Mouse (Mus musculus) left cerebral cortex, adult 18-20 months (tissue): Measurements from ENCODE around the gene Fbxo42. TPM values are rescaled to one million over a fixed set of nuclear protein-coding genes. Genes with fewer than 3 reads are reported as not detected.

Experiments used
- DNase-seq, 2 experiments: peaks; one replicate each; pipeline ENCODE4 v3.0.0; 2021 to 2022; ENCODE audit warnings: low spot score in 2 of 2, mixed read lengths in 1 of 2
- total RNA-seq, 2 experiments: library from RNA; stranded (reverse); gene quantifications; 2 replicates each; pipeline ENCODE4 v1.2.3; 2021

Fbxo42 gene
- total RNA-seq, 2 experiments from 2014 or later: 30.1 to 31.5 TPM

- no peak for DNase-seq
Observed at GRCm38 (mm10) chr4:141167156-141167555, 19.4 kb downstream of the Fbxo42 start.

- no peak for DNase-seq
Observed at GRCm38 (mm10) chr4:141172121-141172520, 24.4 kb downstream of the Fbxo42 start.

- no peak for DNase-seq
Observed at GRCm38 (mm10) chr4:141175783-141176182, 28.1 kb downstream of the Fbxo42 start.

GRCm38 (mm10) chr4:141176328-141176838 is 28.7 kb downstream of the Fbxo42 start:
- no peak for DNase-seq

- no peak for DNase-seq
Observed at GRCm38 (mm10) chr4:141178500-141178899, 30.8 kb downstream of the Fbxo42 start.

DNA sequence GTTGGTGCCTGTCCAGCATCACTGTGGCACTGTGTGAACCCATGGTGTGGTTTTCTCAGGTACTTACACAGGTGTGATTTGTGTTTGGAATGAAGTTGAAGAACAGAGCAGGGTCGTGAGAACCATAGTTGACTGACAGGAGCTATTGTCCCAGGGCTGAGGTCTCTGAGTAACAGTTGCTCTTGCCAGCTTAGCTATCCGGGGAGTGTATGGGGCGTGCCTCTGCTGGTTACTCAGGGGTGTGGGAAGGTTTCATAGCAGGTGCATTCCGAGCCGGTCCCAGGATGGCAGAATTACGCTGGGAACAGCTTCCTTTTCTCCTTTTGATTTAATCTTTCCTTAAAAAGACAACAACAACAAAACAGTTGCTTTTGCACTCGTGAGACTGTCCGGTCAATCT is 33.1 kb downstream of the Fbxo42 start:
- no peak for DNase-seq

GRCm38 (mm10) chr4:141181981-141182380 is 34.3 kb downstream of the Fbxo42 start:
- no peak for DNase-seq

GRCm38 (mm10) chr4:141183932-141184331 is 36.2 kb downstream of the Fbxo42 start:
- no peak for DNase-seq

GRCm38 (mm10) chr4:141184426-141184825 is 36.7 kb downstream of the Fbxo42 start:
- no peak for DNase-seq

GRCm38 (mm10) chr4:141186923-141187836 is 39.5 kb downstream of the Fbxo42 start:
- no peak for DNase-seq

- no peak for DNase-seq
Observed at GRCm38 (mm10) chr4:141191294-141191693, 43.6 kb downstream of the Fbxo42 start.

- DNase-seq: no peak
Observed at GRCm38 (mm10) chr4:141194553-141194952, 46.8 kb downstream of the Fbxo42 start.

- no peak for DNase-seq
Observed at GRCm38 (mm10) chr4:141196981-141197685, 49.4 kb downstream of the Fbxo42 start.

- DNase-seq: no peak
Observed at GRCm38 (mm10) chr4:141197686-141198035, 49.9 kb downstream of the Fbxo42 start.

DNA sequence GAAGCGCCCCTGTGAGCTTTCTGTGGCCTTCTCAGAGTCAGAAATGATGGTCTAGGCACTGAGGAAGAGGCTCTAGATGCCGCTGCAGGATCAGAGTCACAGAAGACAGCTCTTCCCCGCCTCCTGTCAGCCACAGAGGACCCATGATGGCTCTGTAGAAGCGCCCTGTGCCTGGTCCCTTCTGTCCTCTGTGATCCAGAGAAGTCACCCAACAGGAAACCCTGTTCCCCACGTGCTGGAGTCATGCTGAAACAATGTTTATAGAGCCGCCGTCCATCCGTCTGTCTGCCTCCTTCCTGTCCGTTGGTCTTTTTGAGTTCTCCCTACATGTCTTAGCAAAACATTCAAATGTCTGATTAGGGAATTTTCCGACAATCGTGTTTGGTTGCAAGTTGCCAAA is 53.2 kb downstream of the Fbxo42 start:
- no peak for DNase-seq

DNA sequence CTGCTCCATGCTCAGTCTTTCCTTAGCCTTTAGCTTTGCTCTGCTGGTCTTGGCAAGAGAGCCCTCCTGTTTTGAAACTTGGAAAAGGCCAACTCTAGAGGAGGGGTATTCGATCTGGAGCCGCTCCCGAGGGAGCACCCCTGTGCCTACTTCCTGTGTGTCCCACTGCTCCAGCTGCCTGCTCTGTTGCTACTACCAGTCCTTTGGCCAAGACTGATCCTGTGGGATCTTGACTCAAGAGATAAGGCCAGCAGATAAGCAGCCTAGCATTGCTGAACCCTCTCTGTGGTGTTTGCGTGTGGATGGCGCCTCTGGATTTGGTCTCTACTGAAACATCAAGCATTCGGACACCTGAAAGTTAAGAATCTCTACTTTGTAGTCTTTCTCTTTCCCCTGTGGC is 54.5 kb downstream of the Fbxo42 start:
- no peak for DNase-seq

DNA sequence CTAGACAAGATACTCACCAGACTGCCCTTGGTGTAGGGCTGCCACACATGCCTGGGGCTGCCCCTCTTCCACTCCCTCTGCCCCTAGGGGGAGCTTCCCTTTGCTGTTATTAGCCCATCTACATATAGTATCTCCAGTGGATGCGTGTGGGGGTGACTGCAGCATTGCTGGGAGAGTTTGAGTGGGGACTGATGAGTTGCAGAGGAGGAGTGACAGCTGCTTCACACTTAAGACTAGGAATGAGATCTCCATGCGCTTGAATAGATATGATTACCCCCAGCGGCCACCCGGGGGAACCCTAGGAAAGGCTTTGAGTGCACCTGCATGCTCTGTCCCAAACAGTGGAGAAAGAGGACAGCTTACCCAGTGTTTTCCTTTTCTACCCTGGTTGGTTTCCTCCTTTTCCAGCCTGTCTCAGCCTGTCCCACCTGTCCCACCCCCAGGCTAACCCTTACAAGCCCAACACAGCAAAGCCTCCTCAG is 56.9 kb downstream of the Fbxo42 start:
- DNase-seq: peak; percentile 41 to 47

GRCm38 (mm10) chr4:141207081-141207480 is 59.4 kb downstream of the Fbxo42 start:
- DNase-seq: no peak

DNA sequence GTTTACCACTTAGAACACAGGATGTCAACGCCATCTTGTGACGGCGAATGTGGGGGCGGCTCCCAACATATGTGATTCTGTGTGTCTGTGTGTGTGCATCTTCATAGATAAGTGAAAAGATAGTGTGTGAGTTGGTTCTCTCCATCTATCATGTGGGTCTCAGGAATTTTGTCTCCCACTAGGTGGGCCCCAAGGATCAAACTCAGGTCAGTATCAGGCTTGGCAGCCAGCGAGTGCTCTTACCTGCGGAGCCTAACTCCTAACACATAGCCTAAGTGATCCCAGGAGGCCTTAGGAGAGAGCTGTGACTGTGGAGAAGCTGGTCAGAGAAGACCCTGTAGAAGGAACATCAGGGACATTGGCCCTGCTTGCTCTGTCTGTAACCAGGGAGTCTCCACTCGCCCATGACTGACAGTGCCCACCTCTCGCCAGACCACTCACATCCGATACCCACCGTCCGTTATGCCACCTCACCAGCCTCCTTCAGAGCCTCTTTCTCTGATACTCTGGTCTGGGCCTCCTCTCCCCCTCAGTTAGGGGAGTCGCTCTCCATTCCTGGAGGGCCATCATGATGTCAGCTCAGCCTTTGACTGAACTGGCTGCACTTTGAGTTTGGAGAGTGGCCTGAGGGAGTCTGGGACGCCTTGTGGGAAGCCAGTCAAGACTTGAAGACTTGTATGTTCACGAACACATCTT is 63.0 kb downstream of the Fbxo42 start:
- DNase-seq: no peak

GRCm38 (mm10) chr4:141211646-141212045 is 63.9 kb downstream of the Fbxo42 start:
- DNase-seq: no peak

DNA sequence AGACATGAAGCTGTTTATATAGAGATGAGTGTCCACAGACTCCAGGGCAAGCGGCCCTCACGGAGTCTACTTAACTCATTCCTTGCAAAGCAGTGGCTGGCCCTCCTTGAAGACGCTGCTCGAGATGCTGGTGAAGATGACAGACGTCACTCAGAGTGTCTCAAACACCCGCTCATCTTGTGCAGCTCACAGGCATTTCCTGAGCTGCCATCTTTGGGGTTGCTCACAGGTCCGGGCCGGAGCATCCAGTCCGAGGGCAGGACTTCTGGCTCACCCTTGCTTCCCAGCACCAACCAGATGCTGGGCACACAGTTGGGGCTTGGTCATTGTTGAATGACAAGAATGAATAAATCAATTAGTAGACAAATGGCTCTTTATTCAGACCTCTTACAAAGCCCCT is 65.2 kb downstream of the Fbxo42 start:
- DNase-seq: no peak
